Mouse (Mus musculus): ENCODE measurements around the gene Cpn2.

DNA sequence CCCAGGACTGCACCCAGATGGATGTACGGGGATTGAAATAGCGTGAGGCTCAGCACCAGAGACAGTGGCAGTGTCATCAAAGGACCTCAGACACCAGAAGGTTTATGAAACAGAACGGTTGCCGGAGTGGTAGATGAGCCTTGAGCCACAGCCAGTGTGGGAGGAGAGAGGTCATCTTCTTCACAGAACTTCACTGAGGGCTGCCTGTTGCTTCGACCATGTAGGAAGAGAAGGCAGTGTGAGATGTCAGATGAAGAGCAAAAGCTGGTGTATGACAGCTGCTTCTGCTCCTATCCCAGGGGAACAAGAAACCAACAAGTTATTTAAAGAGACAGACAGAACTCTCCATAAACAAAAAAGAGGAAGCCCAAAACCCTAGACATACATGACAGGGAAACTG lies 36.9 kb upstream of the Cpn2 start:
- TF ChIP-seq POLR2A (IDR thresholded peaks at IDR 0.05; ENCODE audit: control insufficient read depth, low read depth, low read length) (no peak), CTCF (IDR thresholded peaks at IDR 0.05; ENCODE audit: control insufficient read depth, insufficient read depth, insufficient replicate concordance, low read depth, low read length) (no peak)

Measured in testis, adult 2 months (tissue).